Mouse (Mus musculus) ovary, postnatal 10 days (tissue): Measurements from ENCODE around the gene Arhgap28.
"Not testable (repeated sequence)": the region's sequence is repeated elsewhere in the genome, so short reads cannot be mapped to it uniquely, and the experiment has no call there.

Source experiments
- DNase-seq: peaks from one replicate; pipeline ENCODE4 v3.0.0; 2022; ENCODE audit warnings: low spot score

Arhgap28 gene

DNA sequence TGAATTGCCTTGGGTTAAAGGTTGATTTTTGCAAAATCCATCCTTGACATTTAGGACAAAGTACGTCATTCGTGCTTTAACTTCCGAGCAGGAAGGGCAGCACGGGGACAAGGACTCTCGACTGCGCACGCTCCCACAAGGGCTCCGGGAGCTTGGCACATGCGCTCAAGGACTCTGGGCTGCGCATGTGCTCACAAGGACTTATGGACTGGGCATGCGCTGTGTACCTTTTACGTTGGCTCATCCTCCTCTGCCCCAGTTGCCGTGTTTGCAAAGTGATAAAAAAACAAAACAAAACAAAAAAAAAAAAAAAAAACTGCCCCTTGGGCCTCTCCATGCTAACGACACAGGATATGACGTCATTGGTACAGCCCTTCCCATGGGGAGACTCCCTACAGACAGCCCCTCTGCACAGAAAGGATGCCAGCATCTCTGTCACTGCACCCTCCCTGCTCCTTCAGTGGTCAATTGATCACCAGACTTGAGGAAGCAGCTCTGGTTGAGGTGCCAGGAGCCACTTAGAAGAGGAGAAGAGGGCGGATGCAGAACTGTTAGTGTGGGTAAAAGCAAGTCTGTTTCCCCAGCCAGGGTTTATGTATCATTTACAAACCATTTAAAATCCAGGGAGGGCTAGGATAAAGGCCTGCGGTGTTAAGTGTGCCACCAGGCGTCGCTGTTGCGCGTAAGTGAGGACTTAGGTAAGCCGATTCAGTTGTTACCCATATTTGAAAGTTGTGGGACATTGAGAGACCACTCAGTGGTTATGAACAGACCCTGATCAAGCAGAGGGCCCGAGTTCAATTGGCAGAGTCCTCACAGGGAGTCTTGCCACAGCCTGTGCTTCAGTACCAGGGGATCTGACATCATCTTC is 134.0 kb downstream of the Arhgap28 start:
- DNase-seq, result peak; percentile 43

DNA sequence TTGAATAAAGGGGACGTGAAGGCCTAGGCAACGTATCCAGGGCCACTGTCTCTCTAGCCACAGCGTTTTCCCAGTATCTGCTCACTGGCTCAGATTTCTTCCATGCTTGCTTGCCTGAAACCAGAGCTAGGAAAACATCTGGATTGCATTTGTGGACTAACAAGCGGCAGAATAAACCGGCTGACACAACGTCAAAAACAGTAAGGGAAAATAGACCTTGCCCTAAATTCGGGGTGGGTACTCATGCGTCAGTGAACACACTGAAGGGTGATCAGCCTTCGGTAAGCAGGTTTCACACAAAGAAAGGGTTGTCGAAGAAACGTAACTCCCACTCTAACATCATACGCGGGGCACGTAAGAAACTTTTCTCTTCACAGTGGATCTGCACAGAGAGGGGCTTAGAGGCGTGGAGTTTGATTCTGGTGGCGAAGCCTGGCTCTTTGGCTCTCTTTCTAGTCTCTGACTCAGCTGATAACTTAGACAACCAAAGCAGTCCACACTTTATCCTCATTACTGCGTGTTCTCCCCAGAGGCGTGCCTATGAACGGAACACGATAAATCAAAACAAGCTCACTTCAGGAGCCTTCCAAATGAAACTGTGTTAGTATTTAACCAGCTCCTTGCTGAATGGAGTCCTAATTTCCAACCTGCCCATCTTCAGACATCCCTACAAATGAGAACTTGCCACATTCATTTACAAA is 137.2 kb downstream of the Arhgap28 start:
- no peak for DNase-seq

- DNase-seq, result no peak
These were observed 137.9 kb downstream of the Arhgap28 start for GRCm38 (mm10) chr17:67866026-67866425.

DNA sequence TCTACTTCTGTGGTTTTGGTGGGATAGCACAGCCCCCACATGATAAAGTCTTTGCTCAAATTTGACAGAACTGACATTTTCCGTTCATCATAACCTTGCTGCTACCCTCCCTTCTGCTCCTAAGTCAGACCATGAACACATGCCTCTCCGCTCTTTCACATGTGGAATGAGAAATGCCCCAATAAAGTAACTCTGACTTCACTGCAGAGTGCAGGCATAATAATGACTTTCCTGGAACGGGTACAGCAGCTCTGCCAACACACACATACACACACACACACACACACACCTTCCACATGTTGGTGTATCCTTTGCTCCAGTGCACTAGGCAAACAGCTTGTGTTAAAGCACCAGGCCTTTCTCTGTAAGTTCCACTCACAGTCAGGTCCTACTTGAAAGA is 139.0 kb downstream of the Arhgap28 start:
- no peak for DNase-seq

- DNase-seq, result no peak
These were observed 139.6 kb downstream of the Arhgap28 start for GRCm38 (mm10) chr17:67864363-67864762.

DNA sequence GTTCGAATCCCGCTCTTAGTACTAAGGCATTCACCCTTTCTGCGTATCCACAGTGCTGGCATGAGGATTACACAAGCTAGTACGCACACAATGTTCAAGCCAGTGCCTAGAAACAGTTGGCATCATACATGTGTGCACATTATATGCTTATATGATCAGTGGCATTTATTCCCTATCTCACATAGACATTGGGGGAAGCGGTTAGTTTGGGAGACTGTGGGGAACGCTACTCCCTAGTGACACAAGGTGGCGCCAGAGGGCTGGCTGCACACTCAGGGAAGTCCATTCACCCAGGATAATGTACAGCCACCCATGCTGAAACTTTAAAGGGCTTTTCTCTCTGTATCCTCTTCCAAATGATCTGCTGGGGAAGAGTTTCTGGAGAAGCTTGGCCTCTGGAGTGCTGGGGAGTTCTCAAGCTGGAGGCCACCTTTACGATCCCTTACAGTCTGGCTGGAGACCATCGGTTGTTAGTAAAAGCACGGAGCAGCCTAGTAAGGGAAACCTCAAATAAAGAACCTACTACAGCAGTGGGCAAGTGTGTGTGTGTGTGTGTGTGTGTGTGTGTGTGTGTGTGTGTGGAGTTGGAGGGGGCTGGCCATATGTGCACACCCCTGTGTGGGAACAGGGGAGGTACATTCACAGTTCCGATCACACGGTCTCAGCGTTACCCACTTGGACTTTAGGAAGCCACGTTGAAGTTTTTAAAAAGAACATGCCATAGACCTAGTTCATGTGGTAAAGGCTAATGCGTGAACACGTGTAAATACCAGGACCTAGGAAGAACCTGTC is 142.0 kb downstream of the Arhgap28 start:
- DNase-seq, result peak; percentile 34

DNA sequence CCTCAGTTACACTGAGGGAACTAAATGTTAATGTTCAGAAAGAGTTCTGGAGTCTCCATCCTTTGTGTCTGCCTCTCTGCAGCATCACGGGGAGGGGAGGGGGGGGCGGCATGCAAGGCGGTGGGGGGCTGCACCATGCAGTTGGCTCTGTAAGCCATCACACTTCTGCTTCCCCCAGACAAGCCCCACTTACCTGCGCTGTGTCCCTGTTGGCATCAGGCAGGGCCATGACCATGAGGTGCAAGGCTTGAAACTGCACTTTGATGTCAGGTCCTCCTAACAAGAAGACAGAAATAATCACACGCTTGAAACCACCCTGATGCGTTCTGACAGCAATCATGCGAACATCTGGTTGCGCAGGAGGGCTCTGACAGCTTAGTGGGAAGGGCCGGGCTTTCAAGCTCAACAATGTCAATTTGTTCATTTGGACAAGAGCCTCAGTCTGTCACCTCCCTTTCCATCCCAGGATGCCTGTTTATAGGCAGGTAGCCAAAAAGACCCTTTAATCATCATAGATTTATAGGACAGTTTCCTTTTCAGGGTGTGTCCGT is 142.8 kb downstream of the Arhgap28 start:
- DNase-seq, result no peak

- DNase-seq, result not testable (repeated sequence)
These were observed 162.4 kb downstream of the Arhgap28 start for GRCm38 (mm10) chr17:67841494-67841893.

GRCm38 (mm10) chr17:67838948-67839347 is 165.0 kb downstream of the Arhgap28 start:
- no peak for DNase-seq

DNA sequence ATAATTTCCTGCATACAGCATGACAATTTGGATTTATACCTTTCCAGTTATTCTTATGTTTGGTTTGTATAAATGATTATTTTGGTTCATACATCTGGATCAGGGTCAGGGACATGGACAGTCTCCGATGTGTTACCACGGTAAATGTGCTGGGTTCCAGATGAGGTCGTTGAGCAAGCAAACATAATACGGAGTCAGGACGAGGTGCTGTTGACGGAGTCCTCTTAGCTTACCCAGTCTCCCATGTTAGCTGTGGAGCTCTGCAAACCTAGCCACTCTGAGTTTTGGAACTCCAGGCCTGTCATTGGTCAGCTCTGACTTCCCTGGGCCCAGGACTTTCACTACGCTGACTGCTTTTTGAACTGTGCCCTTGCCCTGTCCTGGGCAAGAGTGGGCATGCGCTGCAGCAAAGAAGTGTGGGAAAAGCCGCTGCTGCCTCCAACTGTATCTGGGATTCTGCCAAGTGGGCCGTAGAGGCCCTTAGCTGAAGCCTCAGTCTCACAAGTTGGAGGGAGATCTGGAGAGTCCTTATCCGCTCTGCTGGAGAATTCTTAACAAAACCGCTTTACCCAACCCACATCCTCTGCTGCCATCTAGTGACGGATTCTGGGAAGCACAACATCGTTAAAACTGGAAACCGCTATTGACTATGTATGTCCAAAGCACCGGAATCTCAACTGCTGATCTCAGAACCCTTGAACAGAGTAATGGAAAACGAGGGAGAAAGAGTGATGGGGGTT is 166.4 kb downstream of the Arhgap28 start:
- peak; percentile 29 for DNase-seq

DNA sequence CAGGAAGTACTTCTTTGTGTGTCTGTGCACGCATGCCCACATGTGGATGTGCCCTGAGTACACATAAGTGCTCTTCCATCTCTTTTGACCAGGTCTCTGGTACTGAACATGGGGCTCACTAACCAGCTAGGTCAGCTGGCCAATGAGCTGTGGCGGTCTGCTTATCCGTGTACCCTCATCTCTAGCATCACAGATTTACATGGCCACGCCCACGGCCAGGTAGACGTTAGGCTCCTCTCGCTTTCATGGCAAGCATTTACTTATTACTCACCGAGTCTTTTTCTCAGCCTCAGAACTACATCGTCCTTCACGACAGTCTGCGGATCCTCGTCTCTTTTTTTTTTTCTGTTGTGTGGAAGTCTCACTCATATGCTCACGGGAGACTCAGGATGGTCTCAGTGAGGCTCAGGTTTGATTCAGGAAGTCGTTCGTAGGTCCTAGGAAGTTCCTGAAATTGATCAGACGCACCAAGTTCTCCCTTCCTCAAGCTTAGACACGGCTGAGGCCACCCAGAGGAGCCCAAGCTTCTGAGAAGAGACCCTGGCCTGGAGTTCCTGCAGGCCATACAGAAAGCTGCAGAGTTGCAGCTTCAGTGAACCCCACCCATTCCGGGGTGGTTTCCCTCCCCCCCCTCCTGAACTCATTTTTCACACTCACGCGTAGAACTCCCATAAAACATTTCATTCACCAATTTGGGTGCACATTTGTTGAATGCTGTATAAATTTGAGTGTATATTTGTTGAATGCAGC is 167.6 kb downstream of the Arhgap28 start:
- no peak for DNase-seq

- DNase-seq, result no peak
These were observed 176.5 kb downstream of the Arhgap28 start for GRCm38 (mm10) chr17:67827431-67827830.

DNA sequence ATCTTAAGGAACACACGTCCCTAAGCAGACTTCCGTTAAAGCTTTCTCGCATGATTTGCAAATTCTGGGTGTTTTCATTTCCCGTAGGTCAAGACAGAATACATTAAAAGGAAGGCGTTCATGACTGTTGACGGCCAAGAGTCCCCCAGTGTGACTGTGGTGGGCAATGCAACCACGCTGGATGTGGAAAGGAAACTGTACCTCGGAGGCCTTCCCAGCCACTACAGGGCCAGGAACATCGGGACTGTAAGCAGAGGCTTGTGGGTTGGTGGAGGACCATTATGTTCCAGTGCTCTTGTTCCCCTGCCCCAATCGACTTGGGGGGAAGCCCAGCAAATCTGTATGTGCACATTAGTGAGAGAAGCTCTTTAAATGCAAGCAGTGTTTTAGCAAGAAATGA is 187.0 kb downstream of the Arhgap28 start:
- no peak for DNase-seq

DNA sequence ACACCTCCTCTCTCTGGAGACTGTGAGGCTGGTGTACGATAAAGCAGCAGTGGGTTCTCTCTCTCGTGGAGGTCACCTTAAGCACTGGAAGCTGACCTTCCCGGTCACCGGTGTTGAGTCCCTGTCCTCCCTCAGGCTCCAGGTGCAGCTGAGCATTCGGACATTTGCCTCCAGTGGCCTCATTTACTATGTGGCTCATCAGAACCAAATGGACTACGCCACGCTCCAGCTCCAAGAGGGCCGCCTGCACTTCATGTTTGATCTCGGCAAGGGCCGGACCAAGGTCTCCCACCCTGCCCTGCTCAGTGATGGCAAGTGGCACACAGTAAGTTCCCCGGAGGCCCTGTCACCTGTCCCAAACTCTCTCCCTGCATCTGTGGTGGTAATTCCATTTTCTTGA is 188.2 kb downstream of the Arhgap28 start:
- DNase-seq, result no peak

DNA sequence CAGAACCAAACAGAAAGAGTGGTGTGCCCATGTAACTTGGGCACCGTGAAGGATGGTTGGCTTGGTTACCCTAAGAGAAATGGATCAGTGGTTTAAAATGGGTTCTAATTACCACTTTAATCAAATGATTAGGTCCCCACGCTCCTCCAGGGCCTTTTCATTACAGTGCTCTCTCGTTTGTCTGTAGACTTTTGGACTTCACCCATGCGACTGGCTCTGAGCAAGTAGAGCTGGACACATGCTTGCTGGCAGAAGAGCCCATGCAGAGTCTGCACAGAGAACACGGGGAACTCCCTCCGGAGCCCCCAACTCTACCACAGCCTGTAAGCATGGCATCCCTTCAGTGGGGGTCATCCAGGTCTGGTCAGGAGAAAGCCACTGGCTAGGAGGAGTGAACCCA is 190.3 kb downstream of the Arhgap28 start:
- no peak for DNase-seq

GRCm38 (mm10) chr17:67809171-67809570 is 194.7 kb downstream of the Arhgap28 start:
- DNase-seq, result no peak
